Mouse (Mus musculus): ENCODE results near the gene Igdcc4.
"Not testable (repeated sequence)": the region's sequence is repeated elsewhere in the genome, so short reads cannot be mapped to it uniquely, and the experiment has no call there.

Igdcc4 gene

GRCm38 (mm10) chr9:65100991-65101685 is at the start of gene Igdcc4:
Gene Igdcc4, plus strand, starts transcription at chr9:65101486.
- in situ Hi-C loops (cut with MboI, MseI): no loop called here

GRCm38 (mm10) chr9:65064251-65064650 is 37.0 kb upstream of the Igdcc4 start:
- in situ Hi-C loops (cut with MboI, MseI): no loop called here

GRCm38 (mm10) chr9:65070587-65070986 is 30.7 kb upstream of the Igdcc4 start:
- in situ Hi-C loops (cut with MboI, MseI): loop anchor here (10.0 kb wide), 1 partner anchor 944 kb away; no protein-coding TSS in a partner anchor

GRCm38 (mm10) chr9:65073555-65073954 is 27.7 kb upstream of the Igdcc4 start:
- in situ Hi-C loops (cut with MboI, MseI): loop anchor here (10.0 kb wide), 1 partner anchor 941 kb away; no protein-coding TSS in a partner anchor

GRCm38 (mm10) chr9:65074251-65074650 is 27.0 kb upstream of the Igdcc4 start:
- in situ Hi-C loops (cut with MboI, MseI): loop anchor here (10.0 kb wide), 1 partner anchor 941 kb away; no protein-coding TSS in a partner anchor

GRCm38 (mm10) chr9:65074855-65075493 is 26.3 kb upstream of the Igdcc4 start:
- in situ Hi-C loops (cut with MboI, MseI): loop anchor here (10.0 kb wide), 1 partner anchor 940 kb away; no protein-coding TSS in a partner anchor

GRCm38 (mm10) chr9:65077536-65077935 is 23.8 kb upstream of the Igdcc4 start:
- in situ Hi-C loops (cut with MboI, MseI): loop anchor here (10.0 kb wide), 1 partner anchor 937 kb away; no protein-coding TSS in a partner anchor

- in situ Hi-C loops (cut with MboI, MseI): not testable (repeated sequence)
Measured at GRCm38 (mm10) chr9:65080141-65080540, 21.1 kb upstream of the Igdcc4 start.

- in situ Hi-C loops (cut with MboI, MseI): no loop called here
Measured at GRCm38 (mm10) chr9:65083075-65083765, 18.1 kb upstream of the Igdcc4 start.

GRCm38 (mm10) chr9:65084198-65084807 is 17.0 kb upstream of the Igdcc4 start:
- in situ Hi-C loops (cut with MboI, MseI): no loop called here

- in situ Hi-C loops (cut with MboI, MseI): no loop called here
Measured at GRCm38 (mm10) chr9:65085270-65085669, 16.0 kb upstream of the Igdcc4 start.

GRCm38 (mm10) chr9:65086801-65087200 is 14.5 kb upstream of the Igdcc4 start:
- in situ Hi-C loops (cut with MboI, MseI): no loop called here

GRCm38 (mm10) chr9:65087490-65087889 is 13.8 kb upstream of the Igdcc4 start:
- in situ Hi-C loops (cut with MboI, MseI): no loop called here

GRCm38 (mm10) chr9:65094237-65094636 is 7.0 kb upstream of the Igdcc4 start:
- in situ Hi-C loops (cut with MboI, MseI): no loop called here

GRCm38 (mm10) chr9:65101686-65102376 is 545 bp downstream of the Igdcc4 start:
- in situ Hi-C loops (cut with MboI, MseI): no loop called here

- in situ Hi-C loops (cut with MboI, MseI): no loop called here
Measured at GRCm38 (mm10) chr9:65102377-65103172, 1.3 kb downstream of the Igdcc4 start.

GRCm38 (mm10) chr9:65103173-65103752 is 2.0 kb downstream of the Igdcc4 start:
- in situ Hi-C loops (cut with MboI, MseI): no loop called here

GRCm38 (mm10) chr9:65106821-65107220 is 5.5 kb downstream of the Igdcc4 start:
- in situ Hi-C loops (cut with MboI, MseI): no loop called here

- in situ Hi-C loops (cut with MboI, MseI): no loop called here
Measured at GRCm38 (mm10) chr9:65107893-65108292, 6.6 kb downstream of the Igdcc4 start.

All from T-helper 2 cell (primary cell).